Mouse (Mus musculus): Measurements from ENCODE around the gene Pde2a. TPM values are rescaled to one million over a fixed set of nuclear protein-coding genes. Genes with fewer than 3 reads are reported as not detected.

Gene Pde2a
- polyA plus RNA-seq, 1 experiment = not detected

DNA sequence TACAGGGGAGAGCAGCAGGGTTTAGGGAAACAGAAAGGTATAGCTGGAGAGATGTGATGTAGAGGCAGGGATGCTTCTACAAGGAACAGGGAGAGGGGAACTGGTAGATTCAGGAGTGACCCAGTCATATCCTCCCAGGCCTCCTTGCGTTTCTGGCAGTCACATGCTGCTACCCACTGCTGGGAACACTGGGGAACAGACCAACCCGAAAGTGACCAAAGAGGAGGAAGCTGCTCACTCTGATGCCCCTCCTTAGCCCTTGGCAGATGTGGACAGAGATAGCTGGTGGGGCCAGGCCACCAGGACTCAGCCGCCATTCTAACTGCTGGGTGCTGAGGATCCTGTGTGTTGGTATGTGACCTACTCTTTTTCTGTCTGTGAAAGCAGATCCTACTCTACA, 37.7 kb upstream of the Pde2a start:
- Histone ChIP-seq H3K27ac (ENCODE audit: insufficient read depth, low read length) (no peak overlapping the region), H3K4me1 (ENCODE audit: control insufficient read depth, insufficient read depth, low read length) (0 out of 2 replicates have a peak, but pooled peaks cover 4% of the 10 kb centered on the region), H3K4me3 (ENCODE audit: insufficient read depth, low read length) (no peak overlapping the region)
- TF ChIP-seq POLR2A (IDR thresholded peaks at IDR 0.05; ENCODE audit: low read depth, low read length) = no peak
- no peak for TF ChIP-seq CTCF (IDR thresholded peaks at IDR 0.05; ENCODE audit: borderline replicate concordance, insufficient read depth, low read length)

DNA sequence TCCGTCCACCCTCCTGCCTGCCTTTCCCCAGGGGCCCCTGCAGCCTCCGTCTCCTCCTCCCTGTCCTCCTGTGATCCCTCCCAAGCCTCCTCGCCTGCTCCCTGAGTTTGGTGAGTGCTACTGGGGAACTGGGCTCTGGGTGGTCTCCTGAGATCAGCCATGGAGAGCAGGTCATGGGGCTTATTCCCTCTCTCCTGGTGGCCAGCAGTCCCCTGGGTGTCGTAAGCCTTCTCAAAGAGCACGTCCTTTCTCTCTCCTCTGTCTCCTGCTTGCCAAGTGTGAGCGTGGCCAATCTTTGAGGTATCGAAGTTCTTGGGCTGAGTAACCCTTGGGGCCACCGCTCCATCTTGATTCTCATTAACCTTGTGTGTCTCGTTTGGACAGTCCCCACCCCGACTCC, 36.6 kb upstream of the Pde2a start:
- H3K27ac ChIP-seq (ENCODE audit: insufficient read depth, low read length) = no peak overlapping the region
- H3K4me1 ChIP-seq (ENCODE audit: control insufficient read depth, insufficient read depth, low read length) = 0 out of 2 replicates have a peak, but pooled peaks cover 4% of the 10 kb centered on the region
- H3K4me3 ChIP-seq (ENCODE audit: insufficient read depth, low read length) = no peak overlapping the region
- TF ChIP-seq CTCF (IDR thresholded peaks at IDR 0.05; ENCODE audit: borderline replicate concordance, insufficient read depth, low read length) (no peak), POLR2A (IDR thresholded peaks at IDR 0.05; ENCODE audit: low read depth, low read length) (no peak)

DNA sequence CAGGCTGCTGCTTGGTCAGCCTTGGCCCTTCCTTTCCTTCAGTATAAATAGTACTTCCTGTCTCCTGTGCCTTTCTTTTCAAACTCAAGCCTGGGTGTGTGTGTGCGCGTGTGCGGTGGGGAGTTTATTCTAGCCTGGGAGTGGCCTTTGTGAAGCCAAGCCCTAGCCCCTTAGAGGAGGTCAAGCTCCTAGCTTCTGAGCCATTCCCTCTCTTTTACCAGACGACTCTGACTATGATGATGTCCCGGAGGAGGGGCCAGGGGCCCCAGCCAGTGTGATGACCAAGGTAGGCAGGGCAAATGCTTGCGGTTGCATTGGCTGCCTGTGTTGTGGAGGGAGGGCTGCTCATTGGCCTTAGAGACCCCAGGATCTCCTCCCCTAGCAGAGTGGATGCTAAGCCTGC, 36.2 kb upstream of the Pde2a start:
- TF ChIP-seq POLR2A (IDR thresholded peaks at IDR 0.05; ENCODE audit: low read depth, low read length) (no peak), CTCF (IDR thresholded peaks at IDR 0.05; ENCODE audit: borderline replicate concordance, insufficient read depth, low read length) (no peak)
- 0 out of 2 replicates have a peak, but pooled peaks cover 4% of the 10 kb centered on the region for H3K4me1 ChIP-seq (ENCODE audit: control insufficient read depth, insufficient read depth, low read length)
- no peak overlapping the region for H3K27ac ChIP-seq (ENCODE audit: insufficient read depth, low read length)
- H3K4me3 ChIP-seq (ENCODE audit: insufficient read depth, low read length) = no peak overlapping the region

DNA sequence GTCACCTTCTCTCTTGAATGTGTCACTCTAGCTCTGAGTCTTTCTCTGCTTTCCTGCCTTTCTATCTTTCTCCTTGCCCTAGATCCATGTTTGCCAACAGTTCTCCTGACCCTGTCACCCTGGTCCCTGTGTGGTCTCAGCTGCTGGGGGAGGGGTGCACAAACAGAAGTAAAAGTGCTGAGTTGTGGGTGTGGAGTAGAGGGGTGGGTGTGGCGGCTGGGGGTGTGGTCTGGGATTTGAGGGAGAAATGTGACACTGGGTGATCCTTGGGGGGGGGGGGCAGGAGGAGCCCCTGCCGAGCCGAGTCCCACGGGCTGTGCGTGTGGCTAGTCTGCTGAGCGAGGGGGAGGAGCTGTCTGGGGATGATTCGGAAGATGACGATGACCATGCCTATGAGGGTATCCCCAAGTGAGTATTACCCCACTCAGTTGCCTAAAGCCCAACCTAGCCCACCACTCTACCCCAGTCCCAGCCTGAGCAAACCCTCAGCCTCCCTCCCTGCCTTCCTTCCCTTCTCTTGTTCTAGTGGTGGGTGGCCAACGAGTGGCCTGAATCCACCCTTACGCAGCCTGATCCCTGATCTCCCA, 35.5 kb upstream of the Pde2a start:
- TF ChIP-seq POLR2A (IDR thresholded peaks at IDR 0.05; ENCODE audit: low read depth, low read length) (no peak), CTCF (IDR thresholded peaks at IDR 0.05; ENCODE audit: borderline replicate concordance, insufficient read depth, low read length) (no peak)
- Histone ChIP-seq H3K4me1 (ENCODE audit: control insufficient read depth, insufficient read depth, low read length) (0 out of 2 replicates have a peak, but pooled peaks cover 4% of the 10 kb centered on the region), H3K27ac (ENCODE audit: insufficient read depth, low read length) (no peak overlapping the region), H3K4me3 (ENCODE audit: insufficient read depth, low read length) (no peak overlapping the region)

DNA sequence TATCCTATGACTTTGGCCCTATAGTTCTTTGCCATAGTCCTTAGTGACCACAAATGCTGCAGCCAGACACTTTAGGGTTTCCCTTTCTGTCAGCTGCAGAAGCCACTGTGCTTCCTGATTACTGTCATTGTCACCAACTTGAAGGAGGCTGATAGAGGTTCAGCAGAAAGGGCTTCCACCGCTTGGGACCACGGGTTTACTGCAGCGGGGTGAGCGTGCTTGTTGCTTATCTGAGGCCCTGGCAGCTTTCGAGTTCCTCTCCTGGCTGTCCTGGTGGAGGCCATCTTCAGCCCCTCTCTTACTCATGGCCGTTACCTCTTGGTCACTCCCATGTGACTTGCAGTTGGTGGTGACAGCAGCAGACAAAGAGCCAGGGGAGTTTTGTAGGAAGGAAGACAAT, 32.2 kb upstream of the Pde2a start:
- Histone ChIP-seq H3K27ac (ENCODE audit: insufficient read depth, low read length) (no peak overlapping the region), H3K4me1 (ENCODE audit: control insufficient read depth, insufficient read depth, low read length) (peaks cover 10% of the 10 kb centered on the region; the same call in 1 of the 2 replicates)
- TF ChIP-seq POLR2A (IDR thresholded peaks at IDR 0.05; ENCODE audit: low read depth, low read length) (no peak), CTCF (IDR thresholded peaks at IDR 0.05; ENCODE audit: borderline replicate concordance, insufficient read depth, low read length) (no peak)

DNA sequence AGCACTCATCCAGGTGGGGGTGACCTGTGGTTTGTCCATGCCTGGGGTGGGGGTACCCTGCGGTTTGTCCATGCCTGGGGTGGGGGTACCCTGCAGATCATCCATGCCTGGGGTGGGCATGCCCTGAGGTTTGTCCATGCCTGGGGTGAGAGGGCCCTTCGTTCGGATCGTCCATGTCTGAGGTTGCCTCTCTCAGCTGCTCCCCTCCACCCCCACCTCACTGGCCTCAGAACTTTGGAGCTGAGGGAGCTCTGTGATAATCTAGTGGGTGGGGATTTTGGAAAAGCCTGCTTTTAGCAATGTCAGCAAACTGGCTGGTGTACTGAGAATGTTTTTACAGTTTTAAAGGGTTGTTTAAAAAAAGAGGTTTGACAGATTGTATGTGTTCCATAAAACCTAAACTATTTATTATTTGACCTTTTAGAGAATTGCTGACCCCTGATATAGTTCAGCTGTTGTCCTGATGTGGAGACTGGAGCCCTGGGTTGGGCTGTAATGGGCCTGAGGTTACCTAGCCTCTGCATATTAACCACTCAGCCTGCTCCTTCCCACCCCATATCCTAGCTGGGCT, 29.5 kb upstream of the Pde2a start:
- Histone ChIP-seq H3K4me3 (ENCODE audit: insufficient read depth, low read length) (no peak overlapping the region), H3K27ac (ENCODE audit: insufficient read depth, low read length) (peak overlapping the region; percentile 92), H3K4me1 (ENCODE audit: control insufficient read depth, insufficient read depth, low read length) (peaks cover 6% of the 10 kb centered on the region; the same call in 1 of the 2 replicates)
- no peak for TF ChIP-seq CTCF (IDR thresholded peaks at IDR 0.05; ENCODE audit: borderline replicate concordance, insufficient read depth, low read length)
- no peak for TF ChIP-seq POLR2A (IDR thresholded peaks at IDR 0.05; ENCODE audit: low read depth, low read length)

More for the DNA sequence above, 32.2 kb upstream of the Pde2a start:
- no peak overlapping the region for H3K4me3 ChIP-seq (ENCODE audit: insufficient read depth, low read length)

DNA sequence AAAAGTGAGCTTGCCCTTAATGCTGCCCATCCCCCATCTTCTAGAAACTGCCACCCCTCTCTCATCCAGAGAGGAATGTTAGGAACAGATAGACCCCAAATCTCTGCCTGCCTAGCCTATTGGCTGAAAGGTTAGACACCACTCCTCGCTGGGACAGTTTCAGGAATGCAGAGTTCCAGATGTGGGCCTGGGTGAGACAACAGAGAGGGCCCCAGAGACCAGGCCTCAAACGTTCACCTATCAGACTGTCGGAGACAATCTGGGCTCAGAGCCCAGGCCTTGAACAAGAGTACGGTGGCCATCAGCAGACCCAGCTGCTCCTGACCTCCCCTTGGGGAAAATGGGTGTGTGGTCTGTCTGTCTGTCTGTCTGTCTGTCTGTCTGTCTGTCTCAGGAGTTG, 28.5 kb upstream of the Pde2a start:
- Histone ChIP-seq H3K4me3 (ENCODE audit: insufficient read depth, low read length) (no peak overlapping the region), H3K27ac (ENCODE audit: insufficient read depth, low read length) (peak overlapping the region; percentile 92), H3K4me1 (ENCODE audit: control insufficient read depth, insufficient read depth, low read length) (peaks cover 6% of the 10 kb centered on the region; the same call in 1 of the 2 replicates)
- TF ChIP-seq POLR2A (IDR thresholded peaks at IDR 0.05; ENCODE audit: low read depth, low read length) = no peak
- TF ChIP-seq CTCF (IDR thresholded peaks at IDR 0.05; ENCODE audit: borderline replicate concordance, insufficient read depth, low read length) = no peak

DNA sequence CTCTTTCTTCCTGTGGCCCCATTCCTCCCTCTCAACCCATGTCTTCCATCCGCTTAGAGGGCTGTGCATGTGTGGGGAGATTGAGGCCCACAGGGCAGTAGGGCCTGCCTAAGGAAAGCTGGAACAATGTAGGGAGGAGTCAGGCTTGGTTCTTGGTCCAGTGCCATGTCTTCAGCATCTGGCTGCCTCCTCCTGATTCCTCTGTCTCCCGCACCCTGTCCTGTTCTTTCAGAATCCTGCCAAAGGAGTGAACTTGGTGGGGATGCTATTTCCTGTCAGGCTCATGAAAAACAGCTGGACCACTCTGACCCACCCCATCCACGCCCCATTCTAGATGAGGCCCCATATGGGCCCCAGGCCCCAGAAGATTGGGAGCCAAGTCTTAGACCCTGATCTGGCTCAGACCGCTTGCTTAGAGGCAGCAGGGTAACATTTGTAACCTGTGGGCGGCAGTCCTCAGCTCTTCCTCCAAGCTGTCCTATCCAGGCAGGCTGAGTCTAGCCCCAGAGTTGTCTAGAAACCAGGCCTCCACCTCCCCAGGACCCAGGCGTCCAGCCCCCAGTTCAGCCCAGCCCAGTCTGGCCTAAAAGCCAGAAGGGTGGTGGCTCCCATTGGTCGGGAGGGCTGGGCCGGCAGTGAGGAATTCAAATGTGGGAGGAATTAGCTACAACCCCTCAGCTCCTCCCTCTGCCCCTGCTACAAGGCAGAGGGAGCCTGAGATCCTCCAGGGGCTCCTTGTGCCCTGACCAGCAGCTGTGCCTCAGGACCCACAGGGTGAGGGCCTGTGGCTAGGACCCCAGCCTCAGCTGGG, 27.6 kb upstream of the Pde2a start:
- peak overlapping the region; percentile 66 for H3K4me3 ChIP-seq (ENCODE audit: insufficient read depth, low read length)
- H3K27ac ChIP-seq (ENCODE audit: insufficient read depth, low read length) = peak overlapping the region; percentile 92
- peaks cover 6% of the 10 kb centered on the region; the same call in 1 of the 2 replicates for H3K4me1 ChIP-seq (ENCODE audit: control insufficient read depth, insufficient read depth, low read length)
- TF ChIP-seq POLR2A (IDR thresholded peaks at IDR 0.05; ENCODE audit: low read depth, low read length) (peak; percentile 95), CTCF (IDR thresholded peaks at IDR 0.05; ENCODE audit: borderline replicate concordance, insufficient read depth, low read length) (no peak)

DNA sequence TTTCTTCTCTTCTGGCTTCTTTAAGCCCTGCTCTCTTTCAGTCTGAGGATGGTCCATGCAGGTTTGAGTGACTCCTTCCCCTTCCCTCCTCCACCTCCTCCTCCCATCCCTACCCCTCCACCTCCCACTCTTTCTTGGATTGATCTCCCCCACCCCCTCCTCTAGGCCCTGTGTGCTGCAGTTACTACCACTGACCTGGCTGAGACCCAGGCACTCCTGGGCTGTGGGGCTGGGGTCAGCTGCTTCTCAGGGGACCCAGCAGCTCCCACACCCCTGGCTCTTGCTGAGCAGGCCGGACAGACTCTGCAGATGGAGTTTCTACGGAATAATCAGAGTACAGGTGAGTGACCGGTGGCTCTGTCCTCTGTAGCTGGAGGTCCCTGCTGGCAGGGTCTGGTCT, 26.9 kb upstream of the Pde2a start:
- TF ChIP-seq POLR2A (IDR thresholded peaks at IDR 0.05; ENCODE audit: low read depth, low read length) = no peak
- no peak for TF ChIP-seq CTCF (IDR thresholded peaks at IDR 0.05; ENCODE audit: borderline replicate concordance, insufficient read depth, low read length)
- peak overlapping the region; percentile 92 for H3K27ac ChIP-seq (ENCODE audit: insufficient read depth, low read length)
- H3K4me3 ChIP-seq (ENCODE audit: insufficient read depth, low read length) = peak overlapping the region; percentile 66
- H3K4me1 ChIP-seq (ENCODE audit: control insufficient read depth, insufficient read depth, low read length) = peaks cover 6% of the 10 kb centered on the region; the same call in 1 of the 2 replicates
